Mouse (Mus musculus) C2C12 (cell line): ENCODE data around the gene Dscam.

Source experiments
- CTCF ChIP-seq: IDR thresholded peaks from one replicate; pipeline ENCODE4 v1.5.1; 2011; ENCODE audit not compliant: control insufficient read depth, insufficient read depth, insufficient read length
- FOSL1 ChIP-seq: IDR thresholded peaks from one replicate; pipeline ENCODE4 v1.8.0; 2011; ENCODE audit warnings: mild to moderate bottlenecking, low read length; ENCODE audit not compliant: poor library complexity, insufficient read depth, severe bottlenecking
- MAX ChIP-seq: IDR thresholded peaks from one replicate; pipeline ENCODE4 v1.6.1; 2011; ENCODE audit warnings: mild to moderate bottlenecking, control low read depth
- MYOD1 ChIP-seq: IDR thresholded peaks from one replicate; pipeline ENCODE4 v1.6.1; 2011; ENCODE audit warnings: low read depth; ENCODE audit not compliant: control insufficient read depth, insufficient read length
- MYOG ChIP-seq: IDR thresholded peaks from one replicate; pipeline ENCODE4 v1.6.1; 2011; ENCODE audit not compliant: control insufficient read depth, insufficient read length; ENCODE audit errors: extremely low read depth
- USF1 ChIP-seq: IDR thresholded peaks from one replicate; pipeline ENCODE4 v1.6.1; 2011; ENCODE audit warnings: low read depth, mild to moderate bottlenecking, control low read depth, moderate library complexity

GRCm38 (mm10) chr16:97219381-97219780 is 48.8 kb upstream of the Dscam start:
- no peak for TF ChIP-seq CTCF
- no peak for TF ChIP-seq MYOG
- TF ChIP-seq USF1, result no peak
- no peak for TF ChIP-seq MAX
- TF ChIP-seq FOSL1, result no peak
- TF ChIP-seq MYOD1, result no peak
